Mouse (Mus musculus) forebrain, embryonic 10.5 days (tissue): ENCODE data around the gene Ssb. TPM values are rescaled to one million over a fixed set of nuclear protein-coding genes. Genes with fewer than 3 reads are reported as not detected.

Experiments used
- DNase-seq: peaks from one replicate; pipeline ENCODE4 v3.0.0-alpha.2; 2017; ENCODE audit warnings: low spot score; ENCODE audit errors: extremely low spot score
- H3K27ac ChIP-seq: fragments of 300-500 bp; sonication (generic); 2 replicates; pipeline ENCODE4 v1.5.1; 2016; ENCODE audit warnings: mild to moderate bottlenecking
- H3K27me3 ChIP-seq: fragments of 300-500 bp; sonication (generic); 2 replicates; pipeline ENCODE4 v1.6.1; 2016; ENCODE audit warnings: mild to moderate bottlenecking; ENCODE audit not compliant: poor library complexity, severe bottlenecking
- H3K36me3 ChIP-seq: fragments of 300-500 bp; sonication (generic); replicated peaks from 2 replicates; pipeline ENCODE4 v1.6.1; 2016; ENCODE audit warnings: mild to moderate bottlenecking, moderate library complexity
- H3K4me1 ChIP-seq: fragments of 300-500 bp; sonication (generic); 2 replicates; pipeline ENCODE4 v1.6.1; 2016
- H3K4me3 ChIP-seq: fragments of 300-500 bp; sonication (generic); 2 replicates; pipeline ENCODE4 v1.5.1; 2016; ENCODE audit warnings: mild to moderate bottlenecking, moderate library complexity
- H3K9me3 ChIP-seq: fragments of 300-500 bp; sonication (generic); 2 replicates; pipeline ENCODE4 v1.6.1; 2016; ENCODE audit warnings: mild to moderate bottlenecking, moderate library complexity
- WGBS: fragments of 180-500 bp; shearing (Covaris S2); methylation state at CpG from one replicate; pipeline ENCODE4 v1.1.7; 2016; 5-methylcytosine and 5-hydroxymethylcytosine counted together
- polyA plus RNA-seq: library from polyadenylated mRNA; unstranded; fragments of >200 nt; fragmentation: Nextera tagmentation; extraction: Ambion mirVana; gene quantifications from 2 replicates; pipeline ENCODE4 v1.2.1, GENCODE M21; 2016

Gene Ssb
- polyA plus RNA-seq = 406 and 461 TPM in 2 replicates

DNA sequence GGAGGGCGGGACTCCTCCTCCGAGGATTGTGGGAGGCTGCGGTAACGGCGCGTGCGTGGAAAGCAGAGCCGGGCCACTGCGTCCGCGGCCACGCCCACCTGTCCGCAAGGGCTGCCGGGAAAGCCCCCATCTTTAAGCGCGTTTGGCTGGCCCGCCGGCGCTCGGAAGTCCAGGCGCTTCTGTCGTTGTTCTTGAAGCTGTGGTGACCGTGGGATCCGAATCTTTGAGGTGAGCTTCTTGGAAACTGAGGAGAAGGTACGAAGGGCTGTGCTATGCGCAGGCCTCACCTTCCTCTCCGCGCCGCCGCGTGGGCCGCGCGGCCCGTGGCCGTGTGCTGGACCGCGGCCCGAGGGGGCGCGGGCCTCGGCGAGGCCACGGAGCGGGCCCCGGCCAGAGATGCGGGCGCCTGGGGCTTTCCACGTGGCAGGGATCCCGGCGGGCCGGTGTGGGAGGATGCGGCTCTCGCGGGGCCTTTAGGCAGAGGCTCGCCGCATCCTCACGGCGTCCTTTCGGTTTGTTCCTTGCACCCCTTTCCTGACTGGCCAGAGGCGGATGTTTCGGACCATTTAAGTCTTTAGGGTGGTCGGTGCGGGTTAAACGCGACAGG, at the start of gene Ssb:
Ssb (plus strand) TSS at position 78 of the 607 bp plus-strand sequence.
- Histone ChIP-seq H3K4me1 (peaks cover 20% of the 10 kb centered on the region), H3K4me3 (peak within 1 kb of the TSS; percentile 98), H3K36me3 (peaks cover 27% of the 10 kb centered on the region), H3K27ac (peak within 1 kb of the TSS; percentile 98), H3K9me3 (no peaks in the 10 kb centered on the region), H3K27me3 (no peaks in the 10 kb centered on the region)
- peak; percentile 90 for DNase-seq
- under 1% methylated on average over 66 of the region's 66 CpGs for whole genome bisulfite sequencing

DNA sequence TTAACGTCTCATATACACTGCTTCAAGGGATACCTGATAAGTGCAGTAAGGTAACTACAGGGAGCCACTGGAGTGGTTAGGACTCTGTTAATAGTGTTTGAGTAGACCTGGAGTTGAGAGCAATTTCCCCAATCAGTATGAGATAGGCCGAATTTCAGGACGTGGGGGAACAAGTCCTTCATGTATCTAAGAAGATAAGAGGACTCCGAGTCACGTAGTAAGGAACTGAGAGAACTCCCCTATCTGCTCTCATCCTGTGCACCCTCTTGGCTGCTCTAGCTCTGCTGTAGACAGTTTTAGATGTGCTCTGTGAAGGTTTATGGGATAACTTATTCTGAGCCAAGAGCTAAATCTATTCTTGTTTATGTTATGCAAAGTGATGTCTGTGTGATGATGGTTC, 44.8 kb upstream of the Ssb start:
- DNase-seq = no peak
- H3K9me3 ChIP-seq = no peaks in the 10 kb centered on the region
- WGBS = 88% methylated on average over 5 of the region's 5 CpGs
- H3K36me3 ChIP-seq = no peaks in the 10 kb centered on the region
- H3K27ac ChIP-seq = no peak overlapping the region
- no peaks in the 10 kb centered on the region for H3K27me3 ChIP-seq
- H3K4me1 ChIP-seq = peaks cover 1% of the 10 kb centered on the region
- no peak overlapping the region for H3K4me3 ChIP-seq

DNA sequence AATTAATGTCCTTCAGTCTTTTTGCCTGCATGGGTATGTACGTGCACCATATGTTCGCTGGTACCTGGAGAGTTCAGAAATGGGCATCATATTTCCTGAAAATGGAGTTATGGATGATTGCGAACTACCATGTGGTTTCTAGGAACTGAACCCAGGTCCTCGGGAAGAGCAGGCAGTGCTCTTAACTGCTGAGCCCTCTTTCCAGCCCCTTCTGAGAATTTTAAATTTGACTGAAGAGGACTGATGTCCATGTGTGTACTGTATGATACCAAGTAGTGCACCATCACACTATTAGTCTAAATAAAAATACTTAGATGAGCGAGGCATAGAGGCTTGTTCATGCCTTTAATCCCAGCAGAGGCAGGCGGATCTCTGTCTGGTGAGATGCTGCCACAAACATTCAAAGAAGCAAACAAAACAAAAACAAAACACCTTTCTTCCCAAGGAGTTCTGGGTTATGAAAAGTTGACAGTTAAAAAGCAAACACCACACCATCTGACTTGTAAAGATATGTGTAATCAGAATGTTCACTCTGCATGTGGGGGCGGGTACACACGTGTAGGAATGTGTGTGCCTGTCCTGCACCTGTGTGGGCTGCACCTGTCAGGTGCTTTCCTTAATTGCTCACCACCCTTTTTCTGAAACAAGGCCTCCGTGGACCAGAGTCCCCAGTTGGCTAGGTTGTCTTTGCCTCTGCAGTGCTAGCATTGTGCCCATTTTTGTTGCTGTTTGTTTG, 42.8 kb upstream of the Ssb start:
- Histone ChIP-seq H3K27me3 (no peaks in the 10 kb centered on the region), H3K9me3 (no peaks in the 10 kb centered on the region), H3K4me3 (no peak overlapping the region), H3K4me1 (peaks cover 17% of the 10 kb centered on the region), H3K27ac (no peak overlapping the region), H3K36me3 (no peaks in the 10 kb centered on the region)
- DNase-seq = no peak
- 85% methylated on average over 9 of the region's 9 CpGs for WGBS

DNA sequence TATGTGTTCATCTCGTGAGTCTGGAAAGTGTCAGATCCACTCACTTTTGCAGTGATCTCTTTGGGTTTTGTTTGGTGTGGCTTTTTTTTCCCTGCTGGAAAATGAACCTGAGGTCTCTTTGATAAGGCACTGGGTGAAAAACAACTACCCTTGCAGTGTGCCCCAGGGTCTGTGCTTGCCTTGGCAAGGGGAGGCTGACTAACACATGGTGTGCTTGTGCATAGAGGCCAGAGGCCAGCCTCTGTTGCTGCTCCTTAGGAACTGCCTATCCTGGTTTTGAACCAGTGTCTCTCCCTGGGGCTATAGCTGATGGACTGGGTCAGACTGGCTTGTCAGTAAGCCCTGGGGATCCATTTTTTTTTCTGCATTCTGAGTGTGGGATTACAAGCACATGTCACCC, 41.2 kb upstream of the Ssb start:
- DNase-seq = no peak
- Histone ChIP-seq H3K27me3 (no peaks in the 10 kb centered on the region), H3K9me3 (no peaks in the 10 kb centered on the region), H3K4me1 (peaks cover 24% of the 10 kb centered on the region), H3K27ac (no peak overlapping the region), H3K4me3 (no peak overlapping the region), H3K36me3 (peaks cover 11% of the 10 kb centered on the region)
- WGBS = 84% methylated on average over 1 of the region's 1 CpGs

DNA sequence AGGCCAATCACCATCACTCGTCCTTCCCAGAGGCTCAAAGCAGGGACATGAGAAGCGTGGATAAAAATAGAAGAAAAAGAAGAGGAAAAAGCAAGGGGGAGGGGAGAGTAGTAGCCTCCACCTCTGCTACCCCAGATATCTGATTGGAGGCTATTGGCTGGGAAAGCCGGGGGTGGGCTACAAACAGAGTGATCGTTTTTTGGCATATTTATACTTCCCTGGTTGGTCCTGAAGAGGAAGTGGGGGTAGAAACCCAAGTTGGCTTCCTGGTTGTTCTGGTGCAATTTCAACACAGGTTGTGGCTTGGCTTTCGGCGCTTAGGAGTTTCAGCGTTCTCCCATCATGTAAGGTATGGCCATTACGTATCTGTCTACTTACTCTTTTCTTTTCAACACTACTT, 39.7 kb upstream of the Ssb start, which contains the start of gene Klhl23:
Klhl23 (plus strand) TSS at position 234 of the 400 bp plus-strand sequence.
- H3K36me3 ChIP-seq = peaks cover 21% of the 10 kb centered on the region
- 34% methylated on average over 8 of the region's 8 CpGs for WGBS
- peaks cover 33% of the 10 kb centered on the region for H3K4me1 ChIP-seq
- H3K9me3 ChIP-seq = no peaks in the 10 kb centered on the region
- H3K4me3 ChIP-seq = peak within 1 kb of the TSS; percentile 83
- no peaks in the 10 kb centered on the region for H3K27me3 ChIP-seq
- DNase-seq = peak; percentile 29
- H3K27ac ChIP-seq = peak within 1 kb of the TSS; percentile 98

DNA sequence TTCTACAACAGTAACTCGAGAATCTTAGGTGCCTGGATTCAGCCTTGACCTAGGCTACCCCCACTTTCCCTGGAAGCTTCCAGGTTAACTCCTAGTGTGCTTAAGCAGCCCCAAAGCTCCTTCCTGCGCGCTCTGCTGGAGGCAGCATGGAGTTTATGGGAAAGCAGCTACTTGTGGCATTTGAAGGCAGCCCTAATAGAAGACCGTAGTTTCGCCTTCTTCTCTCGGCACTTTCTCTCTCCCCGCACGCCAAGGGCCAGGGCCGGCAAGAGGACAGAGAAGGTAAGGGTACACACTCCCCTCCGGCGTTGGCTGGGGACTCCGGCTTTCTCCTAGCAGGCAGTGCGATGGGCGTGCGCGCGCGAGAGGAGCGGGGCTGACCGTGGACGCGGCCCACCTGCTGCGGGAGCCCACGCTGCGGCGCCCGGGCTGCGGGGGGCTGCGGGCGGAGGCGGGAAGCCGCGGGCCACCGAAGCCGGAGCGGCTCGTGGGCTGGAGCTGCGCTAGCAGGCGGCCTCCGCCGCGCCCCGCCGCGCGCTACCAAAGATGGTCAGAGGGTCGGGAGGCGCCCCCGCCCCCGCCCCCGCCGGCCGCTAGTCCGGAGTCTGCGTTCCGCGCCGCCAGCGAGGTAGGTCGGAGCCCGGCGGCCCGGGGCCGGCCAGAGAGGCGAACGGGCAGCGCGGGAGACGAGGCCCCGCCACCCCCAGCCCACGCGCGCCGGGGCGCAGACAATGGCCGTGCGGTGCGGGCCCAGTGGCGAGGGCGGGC, 38.8 kb upstream of the Ssb start:
- Histone ChIP-seq H3K27ac (peak overlapping the region; percentile 98), H3K36me3 (peaks cover 24% of the 10 kb centered on the region), H3K4me1 (peaks cover 36% of the 10 kb centered on the region), H3K4me3 (peak overlapping the region; percentile 83), H3K9me3 (no peaks in the 10 kb centered on the region), H3K27me3 (no peaks in the 10 kb centered on the region)
- WGBS = under 1% methylated on average over 76 of the region's 80 CpGs
- peak; percentile 72 for DNase-seq

DNA sequence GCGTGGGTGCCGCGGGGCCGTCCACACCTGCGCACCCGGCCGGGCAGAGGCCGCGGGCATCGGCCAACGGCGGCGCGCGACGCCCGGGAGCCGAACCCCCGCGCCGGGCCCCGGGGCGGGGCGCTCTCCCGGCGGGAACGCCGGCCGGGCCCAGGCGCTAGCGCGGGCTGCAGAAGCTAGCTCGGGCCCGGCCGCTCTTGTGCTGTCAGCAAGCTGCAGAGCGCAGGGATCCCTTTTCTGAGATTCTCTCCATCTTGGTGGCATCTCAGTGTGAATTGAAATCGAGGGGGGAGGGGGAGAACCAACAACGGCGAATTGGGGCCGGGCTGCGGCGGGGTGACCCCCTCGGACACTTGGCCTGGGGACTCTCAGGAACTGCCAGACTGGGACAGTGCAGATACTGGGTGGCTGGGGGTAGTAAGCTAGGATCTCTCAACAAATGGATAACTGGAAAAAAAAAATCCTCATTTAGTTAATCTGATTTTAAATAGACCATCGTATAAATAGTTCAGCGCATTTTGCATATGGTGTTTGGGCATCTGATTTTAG, 38.2 kb upstream of the Ssb start:
- Histone ChIP-seq H3K27ac (peak overlapping the region; percentile 98), H3K9me3 (no peaks in the 10 kb centered on the region), H3K4me1 (peaks cover 40% of the 10 kb centered on the region), H3K36me3 (peaks cover 27% of the 10 kb centered on the region), H3K4me3 (peak overlapping the region; percentile 83), H3K27me3 (no peaks in the 10 kb centered on the region)
- DNase-seq = peak; percentile 66
- WGBS = 2% methylated on average over 45 of the region's 45 CpGs

DNA sequence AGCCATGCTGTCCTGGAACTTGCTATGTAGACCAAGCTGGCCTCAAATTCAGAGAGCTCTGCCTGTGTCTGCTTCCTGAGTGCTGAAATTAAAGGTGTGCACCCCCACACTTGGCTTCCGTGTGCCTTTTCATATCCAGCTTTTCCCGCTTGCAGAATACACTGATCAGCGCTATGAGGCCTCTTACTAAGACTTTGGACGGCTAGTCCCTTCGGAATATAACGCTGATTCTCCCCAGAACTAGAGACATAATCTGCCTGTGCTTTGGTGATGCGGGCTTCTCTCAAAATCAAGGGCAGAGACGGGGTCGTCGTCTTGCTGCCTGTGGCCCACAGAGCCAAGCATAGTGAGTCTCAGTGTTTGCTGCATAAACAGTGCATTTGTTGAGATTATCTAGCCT, 35.5 kb upstream of the Ssb start:
- Histone ChIP-seq H3K4me3 (no peak overlapping the region), H3K9me3 (no peaks in the 10 kb centered on the region), H3K27ac (no peak overlapping the region), H3K36me3 (peaks cover 51% of the 10 kb centered on the region), H3K27me3 (no peaks in the 10 kb centered on the region), H3K4me1 (peaks cover 42% of the 10 kb centered on the region)
- no peak for DNase-seq
- WGBS = 92% methylated on average over 10 of the region's 10 CpGs

DNA sequence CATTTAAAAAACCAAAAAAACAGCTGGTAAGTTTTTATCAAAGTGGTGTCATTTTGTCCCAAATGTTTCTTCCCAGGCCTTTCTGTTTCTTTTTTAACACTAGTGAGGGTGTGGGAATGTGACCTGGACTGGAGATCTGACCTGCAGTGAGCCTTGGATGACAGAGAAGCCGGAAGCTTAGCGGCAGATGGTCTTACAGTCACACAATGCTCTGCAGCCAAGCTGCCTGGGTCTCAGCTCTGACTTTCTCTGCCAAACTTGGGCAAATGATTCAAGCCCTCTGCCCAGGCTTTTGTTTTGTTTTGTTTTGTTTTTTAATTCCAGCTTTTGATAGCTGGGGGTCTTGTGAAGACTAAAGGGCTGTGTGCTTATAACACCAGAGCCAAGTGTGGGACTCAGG, 35.0 kb upstream of the Ssb start:
- Histone ChIP-seq H3K27me3 (no peaks in the 10 kb centered on the region), H3K27ac (0 out of 2 replicates have a peak overlapping the region, but pooled peaks have one; percentile 12), H3K9me3 (no peaks in the 10 kb centered on the region), H3K4me3 (no peak overlapping the region), H3K4me1 (peaks cover 42% of the 10 kb centered on the region), H3K36me3 (peaks cover 56% of the 10 kb centered on the region)
- DNase-seq = no peak
- WGBS = 71% methylated on average over 2 of the region's 2 CpGs

DNA sequence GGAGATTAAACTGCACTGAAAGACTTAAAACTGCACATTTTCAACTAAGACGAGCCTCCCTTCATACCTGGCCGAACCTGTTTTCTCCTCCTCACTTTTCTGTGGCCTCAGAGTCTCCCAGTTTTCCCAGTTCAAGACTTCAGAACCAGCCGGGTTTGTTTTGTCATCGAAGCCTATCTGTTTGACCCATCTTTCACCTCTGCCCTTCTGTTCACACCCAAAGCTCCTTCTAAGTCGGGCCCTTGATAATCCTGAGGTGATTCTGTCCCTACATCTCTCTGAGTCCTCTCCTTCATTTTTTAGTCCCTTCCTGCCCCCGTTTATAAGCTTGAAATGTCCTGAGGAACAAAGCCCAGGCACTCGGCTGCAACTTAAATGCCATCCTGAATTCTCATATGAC, 33.3 kb upstream of the Ssb start:
- Histone ChIP-seq H3K27me3 (no peaks in the 10 kb centered on the region), H3K4me1 (peaks cover 29% of the 10 kb centered on the region), H3K36me3 (peaks cover 73% of the 10 kb centered on the region), H3K4me3 (no peak overlapping the region), H3K27ac (peak overlapping the region; percentile 21; the same call in 1 of the 2 replicates), H3K9me3 (no peaks in the 10 kb centered on the region)
- DNase-seq = no peak
- 50% methylated on average over 7 of the region's 7 CpGs for WGBS

DNA sequence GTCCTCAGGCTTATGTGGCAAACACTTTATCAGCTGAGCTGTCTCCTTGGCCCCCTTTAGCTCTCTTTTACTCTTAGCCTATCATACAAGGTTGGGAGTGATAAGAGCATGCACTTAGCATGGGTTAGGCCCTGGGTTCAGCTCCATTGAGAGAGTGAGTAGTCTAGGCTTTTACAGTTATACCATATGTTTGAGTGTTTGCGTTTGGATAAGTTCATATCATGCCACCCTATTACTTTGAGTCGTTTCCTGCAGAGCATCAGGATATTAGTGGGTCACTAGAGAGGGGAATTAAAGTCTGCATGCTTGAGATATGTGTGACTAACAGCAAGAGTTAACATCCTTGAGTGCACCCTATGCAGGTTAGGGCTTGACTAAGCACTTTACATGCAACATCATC, 31.7 kb upstream of the Ssb start:
- Histone ChIP-seq H3K9me3 (no peaks in the 10 kb centered on the region), H3K36me3 (peaks cover 83% of the 10 kb centered on the region), H3K4me3 (no peak overlapping the region), H3K27ac (no peak overlapping the region), H3K4me1 (peaks cover 18% of the 10 kb centered on the region), H3K27me3 (no peaks in the 10 kb centered on the region)
- DNase-seq = no peak
- WGBS = 87% methylated on average over 2 of the region's 2 CpGs

DNA sequence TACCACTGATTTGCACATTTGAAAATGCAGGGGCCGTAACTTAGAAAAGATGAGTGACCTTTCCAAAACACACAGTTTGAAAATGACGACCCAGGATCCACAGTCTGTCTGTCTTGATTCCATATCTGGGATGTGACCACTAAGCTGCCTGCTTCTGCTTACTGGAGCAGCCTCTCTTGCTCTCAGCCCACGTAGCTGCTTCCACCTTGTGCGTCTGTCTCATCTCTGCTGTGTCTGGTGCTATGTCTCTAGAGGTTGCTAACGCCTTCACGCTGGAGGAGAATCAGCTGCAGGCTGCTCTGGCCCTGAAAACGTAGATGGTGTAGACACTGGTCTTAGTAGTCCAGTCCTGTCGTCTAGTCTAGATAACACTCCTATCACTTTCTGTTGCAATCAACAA, 31.2 kb upstream of the Ssb start:
- Histone ChIP-seq H3K36me3 (peaks cover 83% of the 10 kb centered on the region), H3K4me1 (peaks cover 18% of the 10 kb centered on the region), H3K9me3 (no peaks in the 10 kb centered on the region), H3K4me3 (no peak overlapping the region), H3K27ac (no peak overlapping the region), H3K27me3 (no peaks in the 10 kb centered on the region)
- no peak for DNase-seq
- 93% methylated on average over 8 of the region's 8 CpGs for WGBS
